Mouse (Mus musculus) embryonic facial prominence, embryonic 12.5 days (tissue): ENCODE data around the gene Cers6. TPM values are rescaled to one million over a fixed set of nuclear protein-coding genes. Genes with fewer than 3 reads are reported as not detected.
A peak's percentile ranks its signal among the peaks of the same experiment; 100 is the strongest.

ENCODE experiments used
- ATAC-seq: fragments of 200-750 bp; cut with Nextera tagmentation; 2 replicates; pipeline ENCODE4 v1.8.0; 2017; ENCODE audit not compliant: insufficient number of reproducible peaks, insufficient read depth, low FRiP score, low TSS enrichment
- H3K27ac ChIP-seq: fragments of 300-500 bp; sonication (generic); 2 replicates; pipeline ENCODE4 v1.5.1; 2016; ENCODE audit warnings: mild to moderate bottlenecking
- H3K27me3 ChIP-seq: fragments of 300-500 bp; sonication (generic); 2 replicates; pipeline ENCODE4 v1.6.1; 2016; ENCODE audit warnings: mild to moderate bottlenecking, moderate library complexity
- H3K36me3 ChIP-seq: fragments of 300-500 bp; sonication (generic); 2 replicates; pipeline ENCODE4 v1.6.1; 2016; ENCODE audit warnings: mild to moderate bottlenecking
- H3K4me1 ChIP-seq: fragments of 300-500 bp; sonication (generic); 2 replicates; pipeline ENCODE4 v1.6.1; 2016
- H3K4me2 ChIP-seq: fragments of 300-500 bp; sonication (generic); replicated peaks from 2 replicates; pipeline ENCODE4 v1.6.1; 2016; ENCODE audit warnings: mild to moderate bottlenecking, moderate library complexity
- H3K4me3 ChIP-seq: fragments of 300-500 bp; sonication (generic); 2 replicates; pipeline ENCODE4 v1.5.1; 2016; ENCODE audit warnings: mild to moderate bottlenecking
- H3K9ac ChIP-seq: fragments of 300-500 bp; sonication (generic); 2 replicates; pipeline ENCODE4 v1.6.1; 2016; ENCODE audit warnings: mild to moderate bottlenecking, moderate library complexity
- H3K9me3 ChIP-seq: fragments of 300-500 bp; sonication (generic); 2 replicates; pipeline ENCODE4 v1.6.1; 2016; ENCODE audit warnings: mild to moderate bottlenecking, moderate library complexity
- WGBS: fragments of 180-500 bp; shearing (Covaris S2); methylation state at CpG from one replicate; pipeline ENCODE4 v1.1.7; 2016; 5-methylcytosine and 5-hydroxymethylcytosine counted together
- polyA plus RNA-seq: library from polyadenylated mRNA; unstranded; fragments of >200 nt; fragmentation: Nextera tagmentation; extraction: Ambion mirVana; gene quantifications from 2 replicates; pipeline ENCODE4 v1.2.1, GENCODE M21; 2016

Cers6 gene
- polyA plus RNA-seq, 1 experiment from 2014 or later, result 31.4 TPM

- Histone ChIP-seq H3K4me1 (no peaks in the 10 kb centered on the region), H3K4me3 (no peak overlapping the region), H3K9ac (no peak overlapping the region), H3K36me3 (0 out of 2 replicates have a peak, but pooled peaks cover 3% of the 10 kb centered on the region), H3K4me2 (no peak overlapping the region), H3K27ac (no peak overlapping the region), H3K9me3 (no peaks in the 10 kb centered on the region), H3K27me3 (no peaks in the 10 kb centered on the region)
- WGBS, result 90% methylated on average over 5 of the region's 5 CpGs
- ATAC-seq, result no peak
These were observed 142.8 kb downstream of the Cers6 start for GRCm38 (mm10) chr2:69004001-69004400.

- 39% methylated on average over 7 of the region's 7 CpGs for WGBS
- no peak overlapping the region for H3K4me2 ChIP-seq
- ATAC-seq, result peak; percentile 12; the same call in 1 of the 2 replicates
- no peaks in the 10 kb centered on the region for H3K9me3 ChIP-seq
- H3K36me3 ChIP-seq, result no peaks in the 10 kb centered on the region
- H3K9ac ChIP-seq, result no peak overlapping the region
- H3K4me3 ChIP-seq, result no peak overlapping the region
- no peaks in the 10 kb centered on the region for H3K27me3 ChIP-seq
- no peak overlapping the region for H3K27ac ChIP-seq
- peaks cover 10% of the 10 kb centered on the region; the same call in 1 of the 2 replicates for H3K4me1 ChIP-seq
These were observed 150.2 kb downstream of the Cers6 start for GRCm38 (mm10) chr2:69011392-69011791.

- Histone ChIP-seq H3K9me3 (no peaks in the 10 kb centered on the region), H3K4me1 (peaks cover 10% of the 10 kb centered on the region; the same call in 1 of the 2 replicates), H3K4me3 (no peak overlapping the region), H3K9ac (no peak overlapping the region), H3K36me3 (no peaks in the 10 kb centered on the region), H3K4me2 (no peak overlapping the region), H3K27me3 (no peaks in the 10 kb centered on the region), H3K27ac (no peak overlapping the region)
- WGBS, result 82% methylated on average over 2 of the region's 2 CpGs
- no peak for ATAC-seq
These were observed 150.6 kb downstream of the Cers6 start for GRCm38 (mm10) chr2:69011860-69012259.

GRCm38 (mm10) chr2:69014241-69014640, 153.0 kb downstream of the Cers6 start:
- no peak for ATAC-seq
- H3K36me3 ChIP-seq, result no peaks in the 10 kb centered on the region
- 94% methylated on average over 9 of the region's 9 CpGs for WGBS

GRCm38 (mm10) chr2:69015172-69015724, 154.0 kb downstream of the Cers6 start:
- Histone ChIP-seq H3K9me3 (no peaks in the 10 kb centered on the region), H3K27ac (no peak overlapping the region), H3K4me2 (no peak overlapping the region), H3K9ac (no peak overlapping the region), H3K4me3 (no peak overlapping the region), H3K4me1 (peaks cover 10% of the 10 kb centered on the region; the same call in 1 of the 2 replicates), H3K36me3 (no peaks in the 10 kb centered on the region), H3K27me3 (no peaks in the 10 kb centered on the region)
- no peak for ATAC-seq
- 86% methylated on average over 9 of the region's 9 CpGs for WGBS

More at GRCm38 (mm10) chr2:69014241-69014640, 153.0 kb downstream of the Cers6 start:
- Histone ChIP-seq H3K9ac (no peak overlapping the region), H3K27me3 (no peaks in the 10 kb centered on the region), H3K4me1 (peaks cover 10% of the 10 kb centered on the region; the same call in 1 of the 2 replicates), H3K4me2 (no peak overlapping the region), H3K9me3 (no peaks in the 10 kb centered on the region), H3K4me3 (no peak overlapping the region), H3K27ac (no peak overlapping the region)

- H3K4me1 ChIP-seq, result peaks cover 12% of the 10 kb centered on the region
- no peak overlapping the region for H3K4me3 ChIP-seq
- H3K4me2 ChIP-seq, result no peak overlapping the region
- no peaks in the 10 kb centered on the region for H3K9me3 ChIP-seq
- no peak overlapping the region for H3K9ac ChIP-seq
- H3K27me3 ChIP-seq, result no peaks in the 10 kb centered on the region
- H3K36me3 ChIP-seq, result no peaks in the 10 kb centered on the region
- H3K27ac ChIP-seq, result no peak overlapping the region
- no peak for ATAC-seq
- 88% methylated on average over 5 of the region's 5 CpGs for WGBS
These were observed 154.6 kb downstream of the Cers6 start for GRCm38 (mm10) chr2:69015822-69016221.

- Histone ChIP-seq H3K4me2 (no peak overlapping the region), H3K4me1 (peaks cover 9% of the 10 kb centered on the region; the same call in 1 of the 2 replicates), H3K9ac (no peak overlapping the region), H3K36me3 (no peaks in the 10 kb centered on the region), H3K4me3 (no peak overlapping the region), H3K27ac (no peak overlapping the region), H3K27me3 (no peaks in the 10 kb centered on the region), H3K9me3 (no peaks in the 10 kb centered on the region)
- no peak for ATAC-seq
- 93% methylated on average over 13 of the region's 13 CpGs for WGBS
These were observed 157.9 kb downstream of the Cers6 start for GRCm38 (mm10) chr2:69019026-69019565.

GRCm38 (mm10) chr2:69019821-69020489, 158.7 kb downstream of the Cers6 start:
- H3K9me3 ChIP-seq, result no peaks in the 10 kb centered on the region
- H3K4me3 ChIP-seq, result no peak overlapping the region
- no peaks in the 10 kb centered on the region for H3K36me3 ChIP-seq
- no peak for ATAC-seq
- H3K27me3 ChIP-seq, result no peaks in the 10 kb centered on the region
- no peak overlapping the region for H3K4me2 ChIP-seq
- no peak overlapping the region for H3K27ac ChIP-seq
- WGBS, result 73% methylated on average over 6 of the region's 6 CpGs
- peaks cover 9% of the 10 kb centered on the region; the same call in 1 of the 2 replicates for H3K4me1 ChIP-seq
- H3K9ac ChIP-seq, result no peak overlapping the region

GRCm38 (mm10) chr2:69020636-69021310, 159.5 kb downstream of the Cers6 start:
- Histone ChIP-seq H3K4me3 (no peak overlapping the region), H3K9me3 (no peaks in the 10 kb centered on the region), H3K9ac (no peak overlapping the region), H3K27ac (peak overlapping the region; percentile 61; the same call in 1 of the 2 replicates), H3K4me1 (peaks cover 9% of the 10 kb centered on the region; the same call in 1 of the 2 replicates), H3K36me3 (no peaks in the 10 kb centered on the region), H3K27me3 (no peaks in the 10 kb centered on the region), H3K4me2 (no peak overlapping the region)
- no peak for ATAC-seq
- 77% methylated on average over 4 of the region's 4 CpGs for WGBS

- Histone ChIP-seq H3K36me3 (no peaks in the 10 kb centered on the region), H3K27me3 (no peaks in the 10 kb centered on the region), H3K4me3 (no peak overlapping the region), H3K27ac (peak overlapping the region; percentile 61; the same call in 1 of the 2 replicates), H3K4me1 (peaks cover 9% of the 10 kb centered on the region; the same call in 1 of the 2 replicates), H3K9ac (no peak overlapping the region), H3K4me2 (0 out of 2 replicates have a peak overlapping the region, but pooled peaks have one; percentile 9), H3K9me3 (no peaks in the 10 kb centered on the region)
- 30% methylated on average over 4 of the region's 4 CpGs for WGBS
- no peak for ATAC-seq
These were observed 160.3 kb downstream of the Cers6 start for GRCm38 (mm10) chr2:69021516-69021915.

- Histone ChIP-seq H3K27ac (no peak overlapping the region), H3K4me2 (no peak overlapping the region), H3K9me3 (no peaks in the 10 kb centered on the region), H3K4me3 (no peak overlapping the region), H3K27me3 (no peaks in the 10 kb centered on the region), H3K4me1 (peaks cover 9% of the 10 kb centered on the region; the same call in 1 of the 2 replicates), H3K9ac (no peak overlapping the region), H3K36me3 (no peaks in the 10 kb centered on the region)
- ATAC-seq, result no peak
- 84% methylated on average over 2 of the region's 2 CpGs for WGBS
These were observed 163.6 kb downstream of the Cers6 start for GRCm38 (mm10) chr2:69024856-69025255.
